In genomic region chr8:116873586-116873985, GRCm38 (mm10) we compare ENCODE assay signal across 19 mouse cellular contexts. TPM values are rescaled to one million over a fixed set of nuclear protein-coding genes. Genes with fewer than 3 reads are reported as not detected.
A peak's percentile ranks its signal among the peaks of the same experiment; 100 is the strongest.
DNase-seq lines count a peak whose midpoint lies in the region; ATAC-seq and TF ChIP-seq lines count a peak whose summit lies in the region.
"Had no signal": no experiment of that assay in that cellular context is flagged by ENCODE, and none has a peak within 500 bp of the region (broad histone marks: within the 10 kb centered on the region; RNA-seq: fewer than 3 reads in every experiment).

No protein-coding gene starts in this region.

- no peak overlapping the region for H3K4me3 ChIP-seq in testis, adult 2 months (ENCODE audit: control insufficient read depth, low read depth, low read length)
- peak overlapping the region; percentile 14 for H3K4me3 ChIP-seq in thymus, adult 2 months (ENCODE audit: control insufficient read depth, insufficient read depth, low read length)
- no peak overlapping the region for H3K4me3 ChIP-seq in lung, postnatal 0 days (ENCODE audit: low read depth, low read length)
- H3K4me3 ChIP-seq: embryonic facial prominence, embryonic 12.5 days; heart, adult 2 months; heart, embryonic 15.5 days; hindbrain, embryonic 10.5 days had no signal

- H3K36me3 ChIP-seq in testis, adult 2 months (ENCODE audit: control insufficient read depth, insufficient read depth, low read length): no peaks in the 10 kb centered on the region
- no peaks in the 10 kb centered on the region for H3K36me3 ChIP-seq in thymus, adult 2 months (ENCODE audit: control insufficient read depth, insufficient read depth, low read length)
- no peaks in the 10 kb centered on the region for H3K36me3 ChIP-seq in lung, postnatal 0 days (ENCODE audit: insufficient read depth, low read length)
- H3K36me3 ChIP-seq: embryonic facial prominence, embryonic 12.5 days; G1E; heart, embryonic 15.5 days; hindbrain, embryonic 10.5 days had no signal

- H3K27me3 ChIP-seq in testis, adult 2 months (ENCODE audit: control insufficient read depth, insufficient read depth, low read length): no peaks in the 10 kb centered on the region
- H3K27me3 ChIP-seq in thymus, adult 2 months (ENCODE audit: control insufficient read depth, insufficient read depth, low read length): no peaks in the 10 kb centered on the region
- H3K27me3 ChIP-seq in lung, postnatal 0 days (replicated peaks; ENCODE audit: insufficient read depth, low read length): no peaks in the 10 kb centered on the region
- H3K27me3 ChIP-seq: embryonic facial prominence, embryonic 12.5 days; heart, embryonic 15.5 days had no signal

- H3K27ac ChIP-seq in testis, adult 2 months (ENCODE audit: control insufficient read depth, insufficient read depth, low read depth, low read length): peak overlapping the region; percentile 87
- H3K27ac ChIP-seq in thymus, adult 2 months (ENCODE audit: control insufficient read depth, insufficient read depth, low read length): peak overlapping the region; percentile 95
- no peak overlapping the region for H3K27ac ChIP-seq in lung, postnatal 0 days (ENCODE audit: low read length)
- H3K27ac ChIP-seq: embryonic facial prominence, embryonic 12.5 days; heart, adult 2 months; heart, embryonic 15.5 days; hindbrain, embryonic 10.5 days; hindbrain, embryonic 14.5 days had no signal

- TF ChIP-seq POLR2A in testis, adult 2 months (IDR thresholded peaks at IDR 0.05; ENCODE audit: control insufficient read depth, low read depth, low read length): no peak
- TF ChIP-seq POLR2A in thymus, adult 2 months (IDR thresholded peaks at IDR 0.05; ENCODE audit: control insufficient read depth, extremely low read depth, insufficient read depth, low read length, poor library complexity): no peak

- no peak overlapping the region for H3K4me2 ChIP-seq in lung, postnatal 0 days (replicated peaks; ENCODE audit: low read depth, low read length)
- H3K4me2 ChIP-seq: embryonic facial prominence, embryonic 12.5 days; heart, embryonic 11.5 days; heart, embryonic 15.5 days; hindbrain, embryonic 14.5 days had no signal

- TF ChIP-seq CTCF in testis, adult 2 months (IDR thresholded peaks at IDR 0.05; ENCODE audit: control insufficient read depth, insufficient read depth, insufficient replicate concordance, low read depth, low read length): no peak
- no peak for TF ChIP-seq CTCF in thymus, adult 2 months (IDR thresholded peaks at IDR 0.05; ENCODE audit: borderline replicate concordance, control insufficient read depth, extremely low read depth, insufficient read depth, low read length, poor library complexity)
- no peak for TF ChIP-seq CTCF in lung, postnatal 0 days (IDR thresholded peaks at IDR 0.05)

- H3K9me3 ChIP-seq in lung, postnatal 0 days (ENCODE audit: low read length): no peaks in the 10 kb centered on the region
- H3K9me3 ChIP-seq: embryonic facial prominence, embryonic 12.5 days; heart, embryonic 15.5 days had no signal

- no peak for ATAC-seq in megakaryocyte-erythroid progenitor cell, adult 5-6 weeks (replicated peaks; ENCODE audit: low FRiP score, low TSS enrichment, poor library complexity, severe bottlenecking)
- no peak for ATAC-seq in lung, postnatal 0 days
- ATAC-seq: forebrain, embryonic 16.5 days had no signal

- DNase-seq in testis, postnatal 14 days (ENCODE audit: low spot score): no peak
- peak; percentile 21 for DNase-seq in thymus, adult 2 months
- DNase-seq in thymus, postnatal 36 days: peak; percentile 27 to 44
- DNase-seq in lung, postnatal 0 days (ENCODE audit: low spot score): no peak
- DNase-seq: adrenal gland, adult 8-10 months; cerebellum, adult 11 months; cerebellum, adult 8-10 months; cerebellum, postnatal 14 days; gastrocnemius, postnatal 10 days; heart, adult 2 months had no signal

- TF ChIP-seq EP300 in lung, postnatal 0 days (IDR thresholded peaks at IDR 0.05): no peak

- no peak overlapping the region for H3K9ac ChIP-seq in lung, postnatal 0 days (replicated peaks; ENCODE audit: low read depth)
- H3K9ac ChIP-seq: embryonic facial prominence, embryonic 12.5 days; heart, embryonic 15.5 days; hindbrain, embryonic 14.5 days had no signal

- WGBS in thymus, adult 2 months: 54% methylated on average over 11 of the region's 11 CpGs
- WGBS in lung, postnatal 0 days: 80% methylated on average over 11 of the region's 11 CpGs

- peaks cover 3% of the 10 kb centered on the region for H3K4me1 ChIP-seq in testis, adult 2 months (ENCODE audit: control insufficient read depth, insufficient read depth, low read length)
- H3K4me1 ChIP-seq in thymus, adult 2 months (replicated peaks; ENCODE audit: control insufficient read depth, insufficient read depth, low read length): peaks cover 24% of the 10 kb centered on the region
- no peaks in the 10 kb centered on the region for H3K4me1 ChIP-seq in lung, postnatal 0 days (ENCODE audit: insufficient read depth, low read depth, low read length)
- H3K4me1 ChIP-seq: embryonic facial prominence, embryonic 12.5 days; heart, embryonic 15.5 days; hindbrain, embryonic 10.5 days had no signal

RNA-seq across cellular contexts. Expression of gene Cmc2, which starts 47.7 kb away (rescaled TPM):
- polyA plus RNA-seq in testis, adult 2 months (2012; rRNA removed): 12.0 and 12.8 TPM in 2 replicates
- 16.2 and 18.9 TPM in 2 replicates for polyA plus RNA-seq in thymus, adult 2 months (2012; rRNA removed)
- total RNA-seq in megakaryocyte-erythroid progenitor cell, adult 5-6 weeks (2014; fragmentation: Nextera tagmentation): 45.4 and 48.0 TPM in 2 replicates
- 51.6 and 53.3 TPM in 2 replicates for total RNA-seq in megakaryocyte-erythroid progenitor cell, adult 5-6 weeks (2017)
- polyA plus RNA-seq in lung, postnatal 0 days (2015; fragmentation: Nextera tagmentation; extraction: Ambion mirVana): 28.6 and 36.6 TPM in 2 replicates

RNA-seq across cellular contexts. Expression of gene Cenpn, which starts 47.9 kb away (rescaled TPM):
- 141 TPM in 2 replicates for polyA plus RNA-seq in testis, adult 2 months (2012; rRNA removed)
- polyA plus RNA-seq in thymus, adult 2 months (2012; rRNA removed): 20.5 and 22.7 TPM in 2 replicates
- total RNA-seq in megakaryocyte-erythroid progenitor cell, adult 5-6 weeks (2014; fragmentation: Nextera tagmentation): 48.4 and 59.1 TPM in 2 replicates
- 44.1 and 44.8 TPM in 2 replicates for total RNA-seq in megakaryocyte-erythroid progenitor cell, adult 5-6 weeks (2017)
- 2.7 and 3.7 TPM in 2 replicates for polyA plus RNA-seq in lung, postnatal 0 days (2015; fragmentation: Nextera tagmentation; extraction: Ambion mirVana)

Comparison
In these comparisons a context has a peak if more than half of its experiments do, and no peak if none do; other contexts are left out.
1. DNase-seq: peak in thymus, adult 2 months (single experiment) and thymus, postnatal 36 days (2 of 2); none in testis, postnatal 14 days (single experiment) and lung, postnatal 0 days (single experiment).